Mouse (Mus musculus): ENCODE results near the gene Twf2.

GRCm38 (mm10) chr9:106157623-106157925 lies 45.3 kb upstream of the Twf2 start:
- TF ChIP-seq BHLHE40 (IDR thresholded peaks at IDR 0.05; ENCODE audit: borderline replicate concordance, low read depth, low read length) (no peak), CTCF (IDR thresholded peaks at IDR 0.05 in 2 of 3, conservative IDR thresholded peaks at IDR 0.05 in 1 of 3; ENCODE audit: control insufficient read depth in 1 of 3, insufficient read depth in 1 of 3, low read depth in 2 of 3, low read length in 3 of 3, poor library complexity in 1 of 3, severe bottlenecking in 1 of 3) (no peak), POLR2A (IDR thresholded peaks at IDR 0.05; ENCODE audit: control insufficient read depth in 1 of 2, insufficient read depth in 1 of 2, low read depth in 1 of 2, low read length in 2 of 2, poor library complexity in 1 of 2) (no peak), ETS1 (IDR thresholded peaks at IDR 0.05; ENCODE audit: low read depth, low read length) (no peak), SMC3 (IDR thresholded peaks at IDR 0.05; ENCODE audit: low read depth, low read length) (no peak), TCF12 (IDR thresholded peaks at IDR 0.05; ENCODE audit: low read depth, low read length) (no peak), ZC3H11A (IDR thresholded peaks at IDR 0.05; ENCODE audit: low read depth, low read length) (no peak), ZKSCAN1 (IDR thresholded peaks at IDR 0.05; ENCODE audit: low read depth, low read length) (no peak), USF1 (IDR thresholded peaks at IDR 0.05; ENCODE audit: low read depth, low read length) (no peak), TAL1 (IDR thresholded peaks at IDR 0.05; ENCODE audit: low read length) (no peak), MYB (IDR thresholded peaks at IDR 0.05; ENCODE audit: low read depth, low read length) (no peak), POLR2AphosphoS5 (IDR thresholded peaks at IDR 0.05; ENCODE audit: borderline replicate concordance, low read depth, low read length) (no peak)

Measured in MEL (cell line).